Mouse (Mus musculus) adrenal gland, adult 2 months (tissue): ENCODE measurements at regions not wholly inside any gene's neighbourhood (a gene's known extent, or its start where the extent isn't known, plus 50 kb on each side); places are given as distances from the start of the nearest gene placed in this dataset.
"Not testable (repeated sequence)": the region's sequence is repeated elsewhere in the genome, so short reads cannot be mapped to it uniquely, and the experiment has no call there.

Source experiments
- DNase-seq: peaks from one replicate; pipeline ENCODE4 v3.0.0; 2021

- DNase-seq = no peak
Observed at GRCm38 (mm10) chrX:77307374-77307773, 203.4 kb upstream of the Tbl1x start.

GRCm38 (mm10) chrX:77314384-77314783 lies 196.4 kb upstream of the Tbl1x start:
- peak; percentile 32 for DNase-seq

GRCm38 (mm10) chrX:77323644-77324043 lies 187.2 kb upstream of the Tbl1x start:
- no peak for DNase-seq

GRCm38 (mm10) chrX:77353181-77353580 lies 157.6 kb upstream of the Tbl1x start:
- DNase-seq = no peak

DNA sequence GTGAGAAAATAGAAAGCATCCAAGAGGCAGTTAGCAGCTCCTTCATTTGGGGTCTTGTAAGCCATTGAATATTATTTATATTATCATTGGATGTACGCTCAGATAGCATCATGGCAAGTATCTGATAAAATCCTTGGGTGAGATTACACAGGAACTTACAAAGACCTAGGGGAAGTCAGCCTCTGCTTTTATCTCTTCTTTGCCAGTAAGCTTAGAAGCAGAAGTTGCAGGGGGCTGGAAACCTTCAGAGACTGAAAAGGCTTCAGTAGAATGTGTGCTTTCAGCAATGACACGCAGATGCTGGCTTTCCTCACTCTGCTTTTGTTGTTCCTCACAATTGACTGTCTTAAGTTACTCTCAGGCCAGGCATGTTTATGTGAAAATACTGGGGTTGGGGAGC lies 150.3 kb upstream of the Tbl1x start:
- DNase-seq = no peak

- no peak for DNase-seq
Observed at GRCm38 (mm10) chrX:77361106-77361505, 149.7 kb upstream of the Tbl1x start.

GRCm38 (mm10) chrX:77363657-77364056 lies 147.2 kb upstream of the Tbl1x start:
- DNase-seq = no peak

DNA sequence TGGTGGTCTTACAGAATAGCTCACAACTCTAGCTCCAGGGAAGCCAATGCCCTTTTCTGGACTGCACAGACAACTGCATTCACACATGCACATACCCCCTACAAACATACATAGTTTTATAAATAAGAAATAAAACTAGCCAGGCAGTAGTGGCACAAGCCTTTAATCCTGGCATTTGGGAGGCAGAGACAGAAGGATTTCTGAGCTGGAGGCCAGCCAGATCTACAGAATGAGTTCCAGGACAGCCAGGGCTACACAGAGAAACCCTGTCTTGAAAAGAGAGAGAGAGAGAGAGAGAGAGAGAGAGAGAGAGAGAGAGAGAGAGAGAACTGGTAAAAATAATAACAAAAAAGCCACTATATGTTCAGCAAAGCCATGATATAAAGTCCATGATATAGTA lies 143.5 kb upstream of the Tbl1x start:
- no peak for DNase-seq

DNA sequence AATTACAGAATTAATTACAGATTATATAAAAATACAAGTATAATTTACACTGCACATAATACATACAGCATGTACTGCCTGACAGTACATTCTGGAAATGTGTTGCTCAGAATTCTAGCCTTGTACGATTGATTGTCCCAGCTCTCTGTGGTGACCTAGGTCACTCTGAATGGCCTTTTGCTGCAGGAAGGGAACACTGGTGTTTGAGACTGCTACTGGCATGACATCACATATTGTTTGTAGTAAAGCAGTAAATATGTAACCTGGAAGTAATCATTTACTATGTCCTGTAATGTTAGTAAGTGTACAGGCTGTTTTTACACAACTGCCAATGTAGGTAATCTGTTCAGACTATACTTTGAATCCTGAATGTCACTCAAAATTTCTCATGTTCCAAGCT lies 123.5 kb upstream of the Tbl1x start:
- no peak for DNase-seq

- DNase-seq = no peak
Observed at GRCm38 (mm10) chrX:77391760-77392446, 118.9 kb upstream of the Tbl1x start.

DNA sequence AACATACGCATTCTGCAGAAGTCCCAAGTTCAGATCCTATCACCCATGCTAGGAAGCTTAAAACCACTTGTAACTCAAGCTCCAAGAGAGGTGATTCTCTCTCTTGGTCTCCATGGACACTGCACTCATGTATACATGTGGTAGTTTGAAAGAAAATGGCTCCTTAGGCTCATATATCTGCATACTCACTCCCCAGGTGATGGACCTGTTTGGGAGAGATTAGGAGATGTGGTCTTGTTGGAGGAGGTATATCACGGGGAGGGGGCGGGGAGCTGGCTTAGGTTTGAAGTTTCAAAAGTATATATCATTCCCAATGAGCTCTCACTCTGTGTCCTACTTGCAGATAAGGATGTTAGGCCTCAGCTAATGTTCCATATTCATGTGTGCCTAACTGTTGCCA lies 103.9 kb upstream of the Tbl1x start:
- no peak for DNase-seq

DNA sequence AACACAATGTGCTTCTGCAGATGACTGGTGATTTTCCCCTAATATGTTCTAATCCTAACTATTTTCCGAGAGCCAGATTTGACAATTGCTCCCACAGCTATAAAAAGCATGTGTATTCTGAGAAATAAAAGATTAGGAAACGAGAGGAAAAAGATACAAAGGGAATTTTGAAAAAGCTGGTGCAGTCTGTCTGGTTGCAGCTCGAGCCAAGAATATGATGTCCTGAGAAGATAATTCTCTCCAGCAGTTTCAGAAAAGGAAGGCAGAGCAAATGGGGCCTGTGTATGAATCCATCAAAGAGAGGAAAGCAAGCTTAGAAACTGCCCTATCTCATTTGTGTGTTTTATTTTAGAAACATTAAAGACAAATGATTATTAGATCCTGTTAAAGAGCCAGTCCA lies 102.9 kb upstream of the Tbl1x start:
- DNase-seq = no peak

- no peak for DNase-seq
Observed at GRCm38 (mm10) chrX:77409370-77409769, 101.4 kb upstream of the Tbl1x start.

DNA sequence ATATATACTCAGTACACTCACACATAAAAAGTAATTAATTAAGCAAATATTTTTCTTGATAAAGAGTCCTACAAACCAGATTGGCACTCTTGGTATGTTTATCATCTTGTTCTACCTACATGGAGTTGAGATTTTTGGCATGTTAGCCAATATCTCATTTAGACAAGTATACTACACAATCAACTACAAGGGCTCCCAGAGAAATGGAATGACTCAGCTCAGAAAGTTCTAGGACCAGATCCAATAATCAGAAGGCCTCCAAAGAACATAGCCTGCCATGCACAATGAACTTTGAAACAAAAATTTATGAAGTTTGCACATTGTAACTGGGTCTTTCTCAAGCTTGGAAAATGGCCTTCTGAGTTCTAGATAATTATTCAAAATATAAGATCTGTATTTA lies 100.0 kb upstream of the Tbl1x start:
- DNase-seq = no peak

GRCm38 (mm10) chrX:77414156-77414555 lies 96.7 kb upstream of the Tbl1x start:
- DNase-seq = no peak

- no peak for DNase-seq
Observed at GRCm38 (mm10) chrX:77417766-77418165, 93.0 kb upstream of the Tbl1x start.

- peak; percentile 45 for DNase-seq
Observed at GRCm38 (mm10) chrX:77422206-77422605, 88.6 kb upstream of the Tbl1x start.

DNA sequence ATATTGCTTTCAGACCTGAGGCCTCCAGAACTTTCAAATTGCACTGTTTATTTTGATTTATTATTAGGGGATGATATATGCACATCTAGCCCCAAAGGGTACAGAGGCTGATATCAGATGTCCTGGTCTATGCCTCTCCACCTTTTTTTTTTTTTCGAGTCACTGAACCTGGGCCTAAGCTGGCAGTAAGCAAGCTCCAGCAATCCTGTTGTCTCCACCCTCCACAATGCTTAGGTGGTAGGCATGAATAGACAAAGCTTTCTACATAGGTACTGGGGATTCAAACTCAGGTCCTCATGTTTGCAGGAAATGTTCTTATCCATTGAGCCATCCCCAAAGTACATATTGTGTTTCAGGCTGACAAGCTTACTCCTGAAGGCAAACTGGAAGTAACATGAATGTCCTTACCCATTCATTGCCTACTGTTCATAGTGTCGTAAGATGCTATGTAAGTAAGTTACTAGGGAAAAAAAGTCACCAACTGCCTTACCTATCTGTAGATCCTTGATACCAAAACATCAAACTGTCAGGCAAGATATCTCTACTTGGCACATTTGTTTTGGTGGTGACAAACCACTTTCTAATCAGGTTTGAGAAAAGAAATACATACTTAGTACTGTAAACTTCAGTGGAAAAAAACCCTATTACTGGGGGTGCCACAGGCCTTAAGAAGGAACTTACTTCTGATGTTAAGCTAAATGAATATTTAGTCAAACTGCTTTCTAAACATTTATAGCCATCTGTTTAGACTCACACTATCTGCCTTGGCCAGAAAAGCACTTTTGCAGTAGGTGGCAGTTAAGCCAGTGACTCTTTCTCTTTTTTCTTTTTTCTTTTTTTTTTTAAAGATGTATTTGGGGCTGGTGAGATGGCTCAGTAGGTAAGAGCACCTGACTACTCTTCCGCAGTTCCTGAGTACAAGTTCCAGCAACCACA lies 85.8 kb upstream of the Tbl1x start:
- no peak for DNase-seq

GRCm38 (mm10) chrX:77425728-77426102 lies 85.1 kb upstream of the Tbl1x start:
- DNase-seq = not testable (repeated sequence)

DNA sequence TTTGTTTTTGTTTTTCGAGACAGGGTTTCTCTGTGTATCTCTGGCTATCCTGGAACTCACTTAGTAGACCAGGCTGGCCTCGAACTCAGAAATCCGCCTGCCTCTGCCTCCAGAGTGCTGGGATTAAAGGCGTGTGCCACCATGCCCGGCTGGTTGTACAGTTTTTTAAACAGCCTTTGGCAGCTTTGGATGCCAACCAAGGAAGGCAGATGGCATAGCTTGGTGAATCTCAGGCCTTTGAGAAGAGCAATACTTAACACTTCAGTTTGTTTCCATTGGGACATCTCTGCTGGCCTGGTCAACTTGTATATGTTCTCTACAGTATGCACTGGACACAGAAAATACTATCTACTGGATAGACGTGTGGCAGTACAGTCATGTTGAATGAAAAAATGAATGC lies 84.0 kb upstream of the Tbl1x start:
- not testable (repeated sequence) for DNase-seq

DNA sequence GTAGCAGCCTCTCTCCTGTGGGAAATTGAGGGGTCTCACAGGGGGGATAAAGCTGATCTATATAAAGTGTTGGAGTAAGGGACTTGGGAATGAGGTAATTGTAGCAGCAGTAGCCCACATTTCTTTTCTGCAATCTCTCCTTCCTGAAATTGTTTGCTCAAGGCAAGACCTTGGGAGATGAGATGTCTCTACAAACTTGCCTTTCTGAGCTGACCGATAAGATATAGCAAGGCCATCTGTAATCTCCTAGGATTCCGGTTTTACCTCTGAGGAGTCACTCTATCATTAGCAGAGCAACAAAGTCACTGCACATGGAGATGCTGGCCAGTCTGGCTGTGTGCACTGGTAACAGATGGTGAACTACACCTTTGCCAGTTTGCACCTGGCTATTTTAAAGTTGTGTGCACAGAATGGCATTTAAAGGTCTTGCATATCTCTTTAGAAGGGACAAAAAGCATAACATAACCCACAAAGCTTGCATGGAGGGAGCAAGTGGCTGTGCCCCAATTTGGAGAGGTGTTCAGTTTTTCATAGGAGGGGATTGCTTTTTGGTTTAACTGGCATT lies 78.7 kb upstream of the Tbl1x start:
- peak; percentile 13 for DNase-seq

DNA sequence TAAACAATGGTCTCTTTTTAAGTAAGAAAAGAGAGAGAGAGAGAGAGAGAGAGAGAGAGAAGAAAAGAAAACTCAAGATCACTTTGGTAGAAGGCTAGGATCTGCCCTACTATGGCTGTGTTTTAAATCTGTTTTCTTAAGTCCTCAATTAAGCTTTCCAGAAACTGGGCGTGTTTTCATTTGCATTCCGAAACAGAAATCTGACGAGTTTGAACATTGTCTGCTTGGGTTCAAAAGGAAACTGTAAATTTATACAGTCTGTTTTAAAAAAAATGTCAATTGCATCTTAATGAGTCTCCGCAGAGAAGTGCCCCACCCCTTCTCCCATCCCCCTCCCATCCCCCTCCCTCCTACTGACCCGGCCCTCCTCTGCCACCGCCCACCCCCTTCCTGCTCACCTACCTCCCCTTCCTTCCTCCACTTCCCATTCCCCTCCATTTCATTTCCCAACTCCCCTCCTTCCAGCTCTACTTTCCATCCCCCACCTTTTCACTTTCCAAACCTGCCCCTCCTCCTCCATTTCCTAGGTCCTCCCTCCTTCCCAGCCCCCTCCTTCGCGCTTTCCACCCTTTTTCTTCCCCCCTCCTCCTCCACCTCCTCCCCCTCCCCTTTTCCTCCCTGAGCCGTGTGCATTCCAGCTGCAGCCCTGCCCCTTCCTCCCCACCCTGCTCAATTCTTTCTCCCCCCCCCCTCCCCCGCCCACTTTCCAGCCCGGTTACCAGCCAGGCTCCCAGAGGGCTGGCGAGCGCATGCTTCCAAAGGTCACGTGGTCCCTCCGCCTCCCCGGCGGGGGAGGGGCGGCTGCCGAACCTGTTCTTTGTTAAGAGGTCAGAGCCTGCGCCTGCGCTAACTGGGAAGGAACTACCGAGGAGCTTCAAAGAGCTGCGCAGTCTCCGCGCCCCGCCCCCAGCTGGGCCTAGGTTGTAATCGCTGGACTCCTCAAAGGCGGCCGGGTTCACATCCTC lies 77.7 kb upstream of the Tbl1x start:
- DNase-seq = peak; percentile 96
